Mouse (Mus musculus): ENCODE measurements around the gene Slc1a7.

DNA sequence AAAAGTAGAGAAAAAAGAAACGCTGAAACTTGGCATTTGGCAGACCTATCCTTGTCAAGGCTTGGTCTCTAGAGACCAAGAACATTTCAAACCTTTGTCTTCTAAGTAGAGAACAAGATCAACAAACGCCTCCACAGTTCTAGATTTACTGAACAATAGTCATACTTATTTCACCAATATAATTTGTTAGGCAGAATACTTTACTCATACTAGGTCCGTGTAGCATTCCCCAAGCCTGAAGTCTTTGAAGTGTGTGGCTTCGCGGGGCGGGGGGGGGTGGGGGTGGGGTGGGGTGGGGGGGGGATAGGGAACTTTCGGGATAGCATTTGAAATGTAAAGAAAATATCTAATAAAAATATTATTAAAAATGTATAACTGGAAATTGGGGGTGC is 44.3 kb upstream of the Slc1a7 start:
- no peak for TF ChIP-seq CTCF (IDR thresholded peaks at IDR 0.05; ENCODE audit: extremely low read depth, insufficient read depth, low read length)
- no peak for TF ChIP-seq POLR2A (IDR thresholded peaks at IDR 0.05; ENCODE audit: extremely low read depth, insufficient read depth, low read length)

Data from cortical plate, adult 2 months (tissue).